Mouse (Mus musculus) midbrain, embryonic 15.5 days (tissue): ENCODE results near the gene Sipa1l1. TPM values are rescaled to one million over a fixed set of nuclear protein-coding genes. Genes with fewer than 3 reads are reported as not detected.

Experiments
- ATAC-seq: fragments of 200-750 bp; cut with Nextera tagmentation; replicated peaks from 2 replicates; pipeline ENCODE4 v1.8.0; 2017; ENCODE audit warnings: moderate TSS enrichment
- H3K27ac ChIP-seq: fragments of 300-500 bp; sonication (generic); 2 replicates; pipeline ENCODE4 v1.5.1; 2015; ENCODE audit warnings: mild to moderate bottlenecking, inconsistent platforms
- H3K27me3 ChIP-seq: fragments of 300-500 bp; sonication (generic); replicated peaks from 2 replicates; pipeline ENCODE4 v1.6.1; 2015; ENCODE audit warnings: inconsistent platforms
- H3K36me3 ChIP-seq: fragments of 300-500 bp; sonication (generic); replicated peaks from 2 replicates; pipeline ENCODE4 v1.6.1; 2015; ENCODE audit warnings: inconsistent platforms
- H3K4me1 ChIP-seq: fragments of 300-500 bp; sonication (generic); 2 replicates; pipeline ENCODE4 v1.6.1; 2015; ENCODE audit warnings: inconsistent platforms
- H3K4me2 ChIP-seq: fragments of 300-500 bp; sonication (generic); 2 replicates; pipeline ENCODE4 v1.6.1; 2015; ENCODE audit warnings: inconsistent platforms, mild to moderate bottlenecking, moderate library complexity
- H3K4me3 ChIP-seq: fragments of 300-500 bp; sonication (generic); 2 replicates; pipeline ENCODE4 v1.5.1; 2015; ENCODE audit warnings: mild to moderate bottlenecking, inconsistent platforms
- H3K9ac ChIP-seq: fragments of 300-500 bp; sonication (generic); 2 replicates; pipeline ENCODE4 v1.6.1; 2015; ENCODE audit warnings: mild to moderate bottlenecking, inconsistent platforms
- H3K9me3 ChIP-seq: fragments of 300-500 bp; sonication (generic); 2 replicates; pipeline ENCODE4 v1.6.1; 2016; ENCODE audit warnings: inconsistent platforms
- WGBS: fragments of 180-500 bp; shearing (Covaris S2); methylation state at CpG from one replicate; pipeline ENCODE4 v1.1.7; 2015; ENCODE audit warnings: mixed read lengths; 5-methylcytosine and 5-hydroxymethylcytosine counted together
- polyA plus RNA-seq: library from polyadenylated mRNA; unstranded; fragments of >200 nt; fragmentation: Nextera tagmentation; extraction: Ambion mirVana; gene quantifications from 2 replicates; pipeline ENCODE4 v1.2.1, GENCODE M21; 2015

The Sipa1l1 gene
- polyA plus RNA-seq, 1 experiment from 2014 or later = 13.5 TPM

GRCm38 (mm10) chr12:82339221-82339861, 170.2 kb downstream of the Sipa1l1 start:
- H3K4me3 ChIP-seq = peak overlapping the region; percentile 26
- H3K27me3 ChIP-seq = no peaks in the 10 kb centered on the region
- H3K4me1 ChIP-seq = peaks cover 18% of the 10 kb centered on the region
- peak; percentile 58; the same call in 1 of the 2 replicates for ATAC-seq
- H3K9me3 ChIP-seq = no peaks in the 10 kb centered on the region
- peak overlapping the region; percentile 42 for H3K9ac ChIP-seq
- no peaks in the 10 kb centered on the region for H3K36me3 ChIP-seq
- H3K4me2 ChIP-seq = peak overlapping the region; percentile 53
- WGBS = 15% methylated on average over 18 of the region's 18 CpGs
- peak overlapping the region; percentile 69 for H3K27ac ChIP-seq

- H3K9me3 ChIP-seq = no peaks in the 10 kb centered on the region
- H3K4me3 ChIP-seq = no peak overlapping the region
- no peak overlapping the region for H3K27ac ChIP-seq
- H3K4me1 ChIP-seq = peaks cover 14% of the 10 kb centered on the region
- no peaks in the 10 kb centered on the region for H3K36me3 ChIP-seq
- H3K27me3 ChIP-seq = no peaks in the 10 kb centered on the region
- WGBS = 77% methylated on average over 6 of the region's 6 CpGs
- peak overlapping the region; percentile 53 for H3K4me2 ChIP-seq
- no peak overlapping the region for H3K9ac ChIP-seq
- no peak for ATAC-seq
Observed at GRCm38 (mm10) chr12:82340196-82340918, 171.2 kb downstream of the Sipa1l1 start.

DNA sequence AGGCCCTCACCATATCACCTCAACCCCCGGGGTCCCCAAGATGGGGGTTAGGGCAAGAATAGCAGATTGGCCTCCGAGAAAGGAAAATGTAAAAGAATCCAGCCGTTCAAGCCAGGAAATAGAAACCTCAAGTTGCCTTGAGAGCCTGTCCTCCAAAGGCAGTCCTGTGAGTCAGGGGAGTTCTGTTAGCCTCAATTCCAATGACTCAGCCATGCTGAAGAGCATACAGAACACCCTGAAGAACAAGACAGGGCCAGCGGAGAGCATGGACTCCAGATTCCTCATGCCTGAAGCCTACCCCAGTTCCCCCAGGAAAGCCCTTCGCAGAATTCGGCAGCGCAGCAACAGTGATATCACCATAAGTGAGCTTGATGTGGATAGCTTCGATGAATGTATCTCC, 172.1 kb downstream of the Sipa1l1 start:
- Histone ChIP-seq H3K9me3 (no peaks in the 10 kb centered on the region), H3K27ac (no peak overlapping the region), H3K27me3 (no peaks in the 10 kb centered on the region), H3K4me3 (no peak overlapping the region), H3K36me3 (no peaks in the 10 kb centered on the region), H3K4me2 (no peak overlapping the region), H3K9ac (no peak overlapping the region), H3K4me1 (peaks cover 13% of the 10 kb centered on the region)
- ATAC-seq = no peak
- 97% methylated on average over 8 of the region's 8 CpGs for WGBS

DNA sequence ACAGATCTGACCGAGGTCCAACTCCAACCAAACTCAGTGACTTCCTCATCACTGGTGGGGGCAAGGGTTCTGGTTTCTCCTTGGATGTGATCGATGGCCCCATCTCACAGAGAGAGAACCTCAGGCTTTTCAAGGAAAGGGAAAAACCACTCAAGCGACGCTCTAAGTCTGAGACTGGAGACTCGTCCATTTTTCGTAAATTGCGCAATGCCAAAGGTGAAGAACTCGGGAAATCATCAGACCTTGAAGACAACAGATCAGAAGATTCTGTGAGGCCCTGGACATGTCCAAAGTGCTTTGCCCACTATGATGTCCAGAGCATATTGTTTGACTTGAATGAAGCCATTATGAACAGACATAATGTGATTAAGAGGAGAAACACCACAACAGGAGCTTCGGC, 172.6 kb downstream of the Sipa1l1 start:
- Histone ChIP-seq H3K27ac (no peak overlapping the region), H3K9ac (no peak overlapping the region), H3K4me3 (no peak overlapping the region), H3K27me3 (no peaks in the 10 kb centered on the region), H3K36me3 (no peaks in the 10 kb centered on the region), H3K9me3 (no peaks in the 10 kb centered on the region), H3K4me2 (no peak overlapping the region), H3K4me1 (peaks cover 13% of the 10 kb centered on the region)
- no peak for ATAC-seq
- WGBS = 95% methylated on average over 9 of the region's 9 CpGs

- Histone ChIP-seq H3K9ac (no peak overlapping the region), H3K9me3 (no peaks in the 10 kb centered on the region), H3K27me3 (no peaks in the 10 kb centered on the region), H3K36me3 (no peaks in the 10 kb centered on the region), H3K4me3 (no peak overlapping the region), H3K27ac (no peak overlapping the region), H3K4me1 (peaks cover 3% of the 10 kb centered on the region; the same call in 1 of the 2 replicates), H3K4me2 (no peak overlapping the region)
- WGBS = 96% methylated on average over 10 of the region's 11 CpGs
- ATAC-seq = no peak
Observed at GRCm38 (mm10) chr12:82350082-82350481, 181.0 kb downstream of the Sipa1l1 start.

DNA sequence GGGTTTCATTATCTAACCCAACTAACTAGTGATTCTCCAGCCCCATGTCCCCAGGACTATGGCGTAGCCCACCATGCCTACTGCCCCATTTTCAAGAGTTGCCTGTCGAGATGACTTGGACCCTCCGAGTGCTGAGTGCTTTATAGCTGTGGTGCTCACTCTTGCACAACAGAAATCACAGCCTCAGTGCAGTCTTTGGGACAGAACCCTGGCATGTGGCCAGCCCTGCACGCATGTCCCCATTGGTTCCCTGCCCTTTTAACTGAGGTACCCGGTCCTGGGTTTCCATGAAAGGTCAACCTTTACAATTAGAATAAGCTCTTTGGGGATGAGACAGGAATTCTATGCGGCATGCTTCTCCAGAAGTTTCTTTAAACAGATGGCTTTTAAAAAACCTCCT, 181.8 kb downstream of the Sipa1l1 start:
- Histone ChIP-seq H3K27ac (no peak overlapping the region), H3K4me3 (no peak overlapping the region), H3K9me3 (no peaks in the 10 kb centered on the region), H3K9ac (no peak overlapping the region), H3K27me3 (no peaks in the 10 kb centered on the region), H3K4me1 (peaks cover 3% of the 10 kb centered on the region; the same call in 1 of the 2 replicates), H3K36me3 (no peaks in the 10 kb centered on the region), H3K4me2 (no peak overlapping the region)
- ATAC-seq = no peak
- 72% methylated on average over 6 of the region's 6 CpGs for WGBS

- no peak for ATAC-seq
- Histone ChIP-seq H3K36me3 (no peaks in the 10 kb centered on the region), H3K27me3 (no peaks in the 10 kb centered on the region), H3K4me3 (no peak overlapping the region), H3K9me3 (no peaks in the 10 kb centered on the region), H3K27ac (no peak overlapping the region), H3K4me1 (peaks cover 3% of the 10 kb centered on the region; the same call in 1 of the 2 replicates), H3K9ac (0 out of 2 replicates have a peak overlapping the region, but pooled peaks have one; percentile 8), H3K4me2 (no peak overlapping the region)
- WGBS = 79% methylated on average over 2 of the region's 2 CpGs
Observed at GRCm38 (mm10) chr12:82353660-82354059, 184.5 kb downstream of the Sipa1l1 start.

- Histone ChIP-seq H3K4me1 (peaks cover 3% of the 10 kb centered on the region; the same call in 1 of the 2 replicates), H3K9me3 (no peaks in the 10 kb centered on the region), H3K27me3 (no peaks in the 10 kb centered on the region), H3K4me3 (no peak overlapping the region), H3K4me2 (no peak overlapping the region), H3K36me3 (no peaks in the 10 kb centered on the region), H3K27ac (no peak overlapping the region), H3K9ac (no peak overlapping the region)
- no peak for ATAC-seq
- WGBS = 86% methylated on average over 10 of the region's 10 CpGs
Observed at GRCm38 (mm10) chr12:82355419-82356149, 186.5 kb downstream of the Sipa1l1 start.

DNA sequence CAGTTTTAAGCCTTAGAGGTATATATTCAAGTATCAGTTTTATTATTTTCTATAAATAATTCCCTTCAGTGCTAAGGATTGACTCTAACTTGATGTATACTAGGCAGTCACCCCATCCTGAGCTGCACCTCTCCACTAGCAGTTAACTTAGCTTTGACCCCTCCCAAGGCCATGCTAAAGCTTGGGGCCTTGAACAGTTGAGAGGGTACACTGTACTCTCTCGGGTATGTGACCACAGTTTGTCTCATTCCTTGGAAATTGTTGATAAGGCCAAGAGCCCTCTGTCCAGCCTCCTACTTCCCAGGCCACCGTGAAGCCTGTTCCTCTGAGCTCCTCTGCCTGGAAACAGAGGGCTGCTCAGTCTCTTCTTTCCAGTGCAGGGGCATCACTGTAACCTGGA, 187.4 kb downstream of the Sipa1l1 start:
- no peak overlapping the region for H3K27ac ChIP-seq
- no peak overlapping the region for H3K4me3 ChIP-seq
- ATAC-seq = no peak
- no peak overlapping the region for H3K9ac ChIP-seq
- no peaks in the 10 kb centered on the region for H3K27me3 ChIP-seq
- 87% methylated on average over 2 of the region's 2 CpGs for WGBS
- peaks cover 3% of the 10 kb centered on the region; the same call in 1 of the 2 replicates for H3K4me1 ChIP-seq
- H3K36me3 ChIP-seq = no peaks in the 10 kb centered on the region
- H3K4me2 ChIP-seq = no peak overlapping the region
- no peaks in the 10 kb centered on the region for H3K9me3 ChIP-seq

DNA sequence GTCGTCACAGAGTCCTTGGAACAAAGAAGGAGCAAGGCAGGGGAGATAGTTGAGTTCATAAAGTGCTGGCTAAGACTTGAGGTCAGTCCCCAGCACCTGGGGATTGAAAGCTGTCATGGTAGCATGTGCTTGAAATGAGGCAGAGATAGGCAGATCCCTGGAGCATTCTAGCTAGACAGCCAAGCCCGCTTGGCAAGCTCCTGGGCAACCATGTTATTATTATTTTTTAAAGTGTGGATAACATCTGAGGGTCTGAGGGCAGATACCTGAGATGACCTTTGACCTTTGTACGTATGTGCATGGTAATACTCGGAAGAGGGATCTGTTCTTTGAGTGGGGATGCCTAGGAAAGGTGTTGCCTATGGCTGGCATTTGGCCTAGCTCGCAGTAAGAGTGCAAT, 188.3 kb downstream of the Sipa1l1 start:
- Histone ChIP-seq H3K9ac (no peak overlapping the region), H3K4me2 (no peak overlapping the region), H3K4me1 (peaks cover 3% of the 10 kb centered on the region; the same call in 1 of the 2 replicates), H3K4me3 (no peak overlapping the region), H3K36me3 (no peaks in the 10 kb centered on the region), H3K27me3 (no peaks in the 10 kb centered on the region), H3K9me3 (no peaks in the 10 kb centered on the region), H3K27ac (no peak overlapping the region)
- ATAC-seq = no peak
- 93% methylated on average over 5 of the region's 5 CpGs for WGBS

DNA sequence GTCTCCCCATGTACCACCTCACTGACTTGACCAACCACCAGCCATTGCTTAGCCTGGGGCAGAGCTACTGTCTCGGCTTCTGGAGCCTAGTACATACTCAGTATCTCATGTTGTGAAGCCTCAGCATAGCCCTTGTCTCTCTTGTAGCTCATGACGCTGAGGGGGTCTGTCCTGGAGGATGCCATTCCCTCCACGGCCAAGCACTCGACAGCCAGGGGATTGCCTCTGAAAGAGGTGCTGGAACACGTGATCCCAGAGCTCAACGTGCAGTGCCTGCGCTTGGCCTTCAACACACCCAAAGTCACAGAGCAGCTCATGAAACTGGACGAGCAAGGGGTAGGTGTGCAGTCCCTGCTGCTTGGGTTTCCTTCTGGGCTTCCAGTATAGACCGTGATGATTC, 193.7 kb downstream of the Sipa1l1 start:
- Histone ChIP-seq H3K9ac (no peak overlapping the region), H3K4me2 (no peak overlapping the region), H3K9me3 (no peaks in the 10 kb centered on the region), H3K36me3 (no peaks in the 10 kb centered on the region), H3K27ac (no peak overlapping the region), H3K4me3 (no peak overlapping the region), H3K27me3 (no peaks in the 10 kb centered on the region), H3K4me1 (no peaks in the 10 kb centered on the region)
- ATAC-seq = no peak
- WGBS = 93% methylated on average over 9 of the region's 9 CpGs

- Histone ChIP-seq H3K4me3 (no peak overlapping the region), H3K4me2 (no peak overlapping the region), H3K4me1 (no peaks in the 10 kb centered on the region), H3K27me3 (no peaks in the 10 kb centered on the region), H3K9me3 (no peaks in the 10 kb centered on the region), H3K9ac (no peak overlapping the region), H3K27ac (no peak overlapping the region), H3K36me3 (no peaks in the 10 kb centered on the region)
- ATAC-seq = no peak
- WGBS = 75% methylated on average over 7 of the region's 7 CpGs
Observed at GRCm38 (mm10) chr12:82364186-82364585, 195.1 kb downstream of the Sipa1l1 start.
